Mouse (Mus musculus): ENCODE results near the gene Hsph1. TPM values are rescaled to one million over a fixed set of nuclear protein-coding genes. Genes with fewer than 3 reads are reported as not detected.

Gene Hsph1
- polyA plus RNA-seq, 1 experiment from 2014 or later = 103 TPM

- H3K4me3 ChIP-seq (ENCODE audit: low read depth, low read length) = no peak overlapping the region
- H3K27me3 ChIP-seq (ENCODE audit: control insufficient read depth, insufficient read depth, low read depth, low read length) = no peaks in the 10 kb centered on the region
- 89% methylated on average over 3 of the region's 3 CpGs for WGBS
- no peak overlapping the region for H3K4me2 ChIP-seq (ENCODE audit: low read length)
- H3K36me3 ChIP-seq (ENCODE audit: control insufficient read depth, insufficient read depth, low read length) = peaks cover 30% of the 10 kb centered on the region
- H3K9ac ChIP-seq (ENCODE audit: low read depth, low read length) = no peak overlapping the region
- ATAC-seq = no peak
- H3K9me3 ChIP-seq (replicated peaks; ENCODE audit: control insufficient read depth, low read length, poor library complexity, severe bottlenecking) = no peaks in the 10 kb centered on the region
- H3K4me1 ChIP-seq (ENCODE audit: control insufficient read depth, insufficient read depth, low read length) = no peaks in the 10 kb centered on the region
- no peak overlapping the region for H3K27ac ChIP-seq (ENCODE audit: low read length)
These were observed 10.6 kb downstream of the Hsph1 start for GRCm38 (mm10) chr5:149625547-149625946.

- Histone ChIP-seq H3K4me2 (ENCODE audit: low read length) (no peak overlapping the region), H3K4me1 (ENCODE audit: control insufficient read depth, insufficient read depth, low read length) (no peaks in the 10 kb centered on the region), H3K27me3 (ENCODE audit: control insufficient read depth, insufficient read depth, low read depth, low read length) (no peaks in the 10 kb centered on the region), H3K27ac (ENCODE audit: low read length) (no peak overlapping the region), H3K36me3 (ENCODE audit: control insufficient read depth, insufficient read depth, low read length) (peaks cover 31% of the 10 kb centered on the region), H3K9ac (ENCODE audit: low read depth, low read length) (no peak overlapping the region), H3K9me3 (replicated peaks; ENCODE audit: control insufficient read depth, low read length, poor library complexity, severe bottlenecking) (no peaks in the 10 kb centered on the region), H3K4me3 (ENCODE audit: low read depth, low read length) (no peak overlapping the region)
- 89% methylated on average over 8 of the region's 8 CpGs for WGBS
- no peak for ATAC-seq
These were observed 12.1 kb downstream of the Hsph1 start for GRCm38 (mm10) chr5:149623815-149624675.

- no peak for ATAC-seq
- Histone ChIP-seq H3K9ac (ENCODE audit: low read depth, low read length) (no peak overlapping the region), H3K36me3 (ENCODE audit: control insufficient read depth, insufficient read depth, low read length) (peaks cover 42% of the 10 kb centered on the region), H3K4me2 (ENCODE audit: low read length) (no peak overlapping the region), H3K4me3 (ENCODE audit: low read depth, low read length) (no peak overlapping the region), H3K27ac (ENCODE audit: low read length) (no peak overlapping the region), H3K4me1 (ENCODE audit: control insufficient read depth, insufficient read depth, low read length) (no peaks in the 10 kb centered on the region), H3K27me3 (ENCODE audit: control insufficient read depth, insufficient read depth, low read depth, low read length) (no peaks in the 10 kb centered on the region), H3K9me3 (replicated peaks; ENCODE audit: control insufficient read depth, low read length, poor library complexity, severe bottlenecking) (no peaks in the 10 kb centered on the region)
- 84% methylated on average over 6 of the region's 6 CpGs for WGBS
These were observed 13.5 kb downstream of the Hsph1 start for GRCm38 (mm10) chr5:149622644-149623043.

GRCm38 (mm10) chr5:149622152-149622551 is 14.0 kb downstream of the Hsph1 start:
- Histone ChIP-seq H3K4me3 (ENCODE audit: low read depth, low read length) (no peak overlapping the region), H3K36me3 (ENCODE audit: control insufficient read depth, insufficient read depth, low read length) (peaks cover 44% of the 10 kb centered on the region), H3K4me2 (ENCODE audit: low read length) (no peak overlapping the region), H3K4me1 (ENCODE audit: control insufficient read depth, insufficient read depth, low read length) (no peaks in the 10 kb centered on the region), H3K27ac (ENCODE audit: low read length) (no peak overlapping the region), H3K9ac (ENCODE audit: low read depth, low read length) (no peak overlapping the region), H3K27me3 (ENCODE audit: control insufficient read depth, insufficient read depth, low read depth, low read length) (no peaks in the 10 kb centered on the region), H3K9me3 (replicated peaks; ENCODE audit: control insufficient read depth, low read length, poor library complexity, severe bottlenecking) (no peaks in the 10 kb centered on the region)
- ATAC-seq = no peak
- 79% methylated on average over 7 of the region's 7 CpGs for WGBS

GRCm38 (mm10) chr5:149617776-149618425 is 18.3 kb downstream of the Hsph1 start:
- peaks cover 51% of the 10 kb centered on the region for H3K36me3 ChIP-seq (ENCODE audit: control insufficient read depth, insufficient read depth, low read length)
- ATAC-seq = no peak
- H3K9ac ChIP-seq (ENCODE audit: low read depth, low read length) = no peak overlapping the region
- no peak overlapping the region for H3K27ac ChIP-seq (ENCODE audit: low read length)
- H3K4me1 ChIP-seq (ENCODE audit: control insufficient read depth, insufficient read depth, low read length) = no peaks in the 10 kb centered on the region; the same call in 1 of the 2 replicates
- H3K4me2 ChIP-seq (ENCODE audit: low read length) = no peak overlapping the region
- H3K9me3 ChIP-seq (replicated peaks; ENCODE audit: control insufficient read depth, low read length, poor library complexity, severe bottlenecking) = no peaks in the 10 kb centered on the region
- no peak overlapping the region for H3K4me3 ChIP-seq (ENCODE audit: low read depth, low read length)
- WGBS = 92% methylated on average over 6 of the region's 6 CpGs
- no peaks in the 10 kb centered on the region for H3K27me3 ChIP-seq (ENCODE audit: control insufficient read depth, insufficient read depth, low read depth, low read length)

- Histone ChIP-seq H3K9me3 (replicated peaks; ENCODE audit: control insufficient read depth, low read length, poor library complexity, severe bottlenecking) (no peaks in the 10 kb centered on the region), H3K27ac (ENCODE audit: low read length) (no peak overlapping the region), H3K4me1 (ENCODE audit: control insufficient read depth, insufficient read depth, low read length) (peaks cover 7% of the 10 kb centered on the region), H3K27me3 (ENCODE audit: control insufficient read depth, insufficient read depth, low read depth, low read length) (no peaks in the 10 kb centered on the region), H3K9ac (ENCODE audit: low read depth, low read length) (no peak overlapping the region), H3K4me3 (ENCODE audit: low read depth, low read length) (no peak overlapping the region), H3K36me3 (ENCODE audit: control insufficient read depth, insufficient read depth, low read length) (peaks cover 47% of the 10 kb centered on the region), H3K4me2 (ENCODE audit: low read length) (no peak overlapping the region)
- 82% methylated on average over 10 of the region's 10 CpGs for WGBS
- no peak for ATAC-seq
These were observed 19.4 kb downstream of the Hsph1 start for GRCm38 (mm10) chr5:149616817-149617216.

- no peak for ATAC-seq
- Histone ChIP-seq H3K36me3 (ENCODE audit: control insufficient read depth, insufficient read depth, low read length) (peaks cover 43% of the 10 kb centered on the region), H3K27me3 (ENCODE audit: control insufficient read depth, insufficient read depth, low read depth, low read length) (no peaks in the 10 kb centered on the region), H3K4me1 (ENCODE audit: control insufficient read depth, insufficient read depth, low read length) (peaks cover 9% of the 10 kb centered on the region), H3K4me2 (ENCODE audit: low read length) (no peak overlapping the region), H3K9ac (ENCODE audit: low read depth, low read length) (no peak overlapping the region), H3K9me3 (replicated peaks; ENCODE audit: control insufficient read depth, low read length, poor library complexity, severe bottlenecking) (no peaks in the 10 kb centered on the region), H3K27ac (ENCODE audit: low read length) (no peak overlapping the region), H3K4me3 (ENCODE audit: low read depth, low read length) (no peak overlapping the region)
- WGBS = 91% methylated on average over 1 of the region's 1 CpGs
These were observed 20.0 kb downstream of the Hsph1 start for GRCm38 (mm10) chr5:149616138-149616537.

- no peak for ATAC-seq
- Histone ChIP-seq H3K4me3 (ENCODE audit: low read depth, low read length) (no peak overlapping the region), H3K4me1 (ENCODE audit: control insufficient read depth, insufficient read depth, low read length) (peaks cover 9% of the 10 kb centered on the region), H3K9me3 (replicated peaks; ENCODE audit: control insufficient read depth, low read length, poor library complexity, severe bottlenecking) (no peaks in the 10 kb centered on the region), H3K36me3 (ENCODE audit: control insufficient read depth, insufficient read depth, low read length) (peaks cover 22% of the 10 kb centered on the region), H3K27me3 (ENCODE audit: control insufficient read depth, insufficient read depth, low read depth, low read length) (no peaks in the 10 kb centered on the region), H3K4me2 (ENCODE audit: low read length) (no peak overlapping the region), H3K9ac (ENCODE audit: low read depth, low read length) (no peak overlapping the region), H3K27ac (ENCODE audit: low read length) (peak overlapping the region; percentile 7; the same call in 1 of the 2 replicates)
- 56% methylated on average over 10 of the region's 10 CpGs for WGBS
These were observed 23.4 kb downstream of the Hsph1 start for GRCm38 (mm10) chr5:149612740-149613139.

GRCm38 (mm10) chr5:149612165-149612518 is 24.0 kb downstream of the Hsph1 start:
- Histone ChIP-seq H3K4me3 (ENCODE audit: low read depth, low read length) (no peak overlapping the region), H3K27ac (ENCODE audit: low read length) (no peak overlapping the region), H3K9ac (ENCODE audit: low read depth, low read length) (no peak overlapping the region), H3K9me3 (replicated peaks; ENCODE audit: control insufficient read depth, low read length, poor library complexity, severe bottlenecking) (no peaks in the 10 kb centered on the region), H3K4me2 (ENCODE audit: low read length) (no peak overlapping the region), H3K27me3 (ENCODE audit: control insufficient read depth, insufficient read depth, low read depth, low read length) (no peaks in the 10 kb centered on the region), H3K36me3 (ENCODE audit: control insufficient read depth, insufficient read depth, low read length) (peaks cover 17% of the 10 kb centered on the region), H3K4me1 (ENCODE audit: control insufficient read depth, insufficient read depth, low read length) (peaks cover 9% of the 10 kb centered on the region)
- no peak for ATAC-seq
- 87% methylated on average over 3 of the region's 3 CpGs for WGBS

Data from midbrain, embryonic 16.5 days (tissue).